ENCODE assay signal across 26 mouse cellular contexts in genomic region chr10:128326825-128327224, GRCm38 (mm10). TPM values are rescaled to one million over a fixed set of nuclear protein-coding genes. Genes with fewer than 3 reads are reported as not detected.
"Had no signal": no experiment of that assay in that cellular context is flagged by ENCODE, and none has a peak within 500 bp of the region (broad histone marks: within the 10 kb centered on the region; RNA-seq: fewer than 3 reads in every experiment).

No protein-coding gene starts in this region.

- ATAC-seq: hindbrain, postnatal 0 days; intestine, embryonic 16.5 days had no signal

- H3K4me3 ChIP-seq: heart, adult 2 months; heart, embryonic 13.5 days; heart, embryonic 15.5 days; hindbrain, embryonic 13.5 days; hindbrain, embryonic 15.5 days; layer of hippocampus, adult 2 months; limb, embryonic 10.5 days; limb, embryonic 12.5 days had no signal

- H3K27ac ChIP-seq: heart, adult 2 months; heart, embryonic 13.5 days; heart, embryonic 15.5 days; hindbrain, embryonic 13.5 days; hindbrain, embryonic 15.5 days; hindbrain, postnatal 0 days; layer of hippocampus, adult 2 months; limb, embryonic 10.5 days; limb, embryonic 12.5 days had no signal

- H3K27me3 ChIP-seq: heart, embryonic 13.5 days; heart, embryonic 15.5 days; hindbrain, embryonic 13.5 days; hindbrain, embryonic 15.5 days; limb, embryonic 12.5 days had no signal

- DNase-seq: gastrocnemius, postnatal 14 days; gastrocnemius, postnatal 36 days; heart, adult 11 months; heart, adult 2 months; heart, postnatal 14 days; heart, postnatal 36 days; kidney, adult 11 months; kidney, adult 2 months; kidney, adult 9 months; kidney, postnatal 10 days; kidney, postnatal 25 days; kidney, postnatal 4 days; liver had no signal

- H3K9me3 ChIP-seq: heart, embryonic 13.5 days; heart, embryonic 15.5 days; hindbrain, embryonic 13.5 days; hindbrain, embryonic 15.5 days; limb, embryonic 10.5 days; limb, embryonic 12.5 days had no signal

- H3K4me2 ChIP-seq: heart, embryonic 11.5 days; heart, embryonic 13.5 days; heart, embryonic 15.5 days; hindbrain, embryonic 13.5 days; hindbrain, embryonic 15.5 days; limb, embryonic 12.5 days; liver, embryonic 11.5 days had no signal

- H3K9ac ChIP-seq: heart, embryonic 13.5 days; heart, embryonic 15.5 days; hindbrain, embryonic 13.5 days; hindbrain, embryonic 15.5 days; limb, embryonic 12.5 days had no signal

RNA-seq across cellular contexts. Expression of gene Il23a, which starts 28.3 kb away (rescaled TPM):
- total RNA-seq: gastrocnemius, adult 18-20 months; gastrocnemius, adult 8-10 months; gastrocnemius, postnatal 14 days; gastrocnemius, postnatal 36 days; heart, postnatal 36 days; hindbrain, postnatal 0 days had no signal
- polyA plus RNA-seq: heart, adult 2 months; limb, embryonic 10.5 days had no signal
